Mouse (Mus musculus): ENCODE measurements around the gene Ifnar2. TPM values are rescaled to one million over a fixed set of nuclear protein-coding genes. Genes with fewer than 3 reads are reported as not detected.

The Ifnar2 gene
- polyA plus RNA-seq, 1 experiment from 2014 or later, result 39.5 TPM

DNA sequence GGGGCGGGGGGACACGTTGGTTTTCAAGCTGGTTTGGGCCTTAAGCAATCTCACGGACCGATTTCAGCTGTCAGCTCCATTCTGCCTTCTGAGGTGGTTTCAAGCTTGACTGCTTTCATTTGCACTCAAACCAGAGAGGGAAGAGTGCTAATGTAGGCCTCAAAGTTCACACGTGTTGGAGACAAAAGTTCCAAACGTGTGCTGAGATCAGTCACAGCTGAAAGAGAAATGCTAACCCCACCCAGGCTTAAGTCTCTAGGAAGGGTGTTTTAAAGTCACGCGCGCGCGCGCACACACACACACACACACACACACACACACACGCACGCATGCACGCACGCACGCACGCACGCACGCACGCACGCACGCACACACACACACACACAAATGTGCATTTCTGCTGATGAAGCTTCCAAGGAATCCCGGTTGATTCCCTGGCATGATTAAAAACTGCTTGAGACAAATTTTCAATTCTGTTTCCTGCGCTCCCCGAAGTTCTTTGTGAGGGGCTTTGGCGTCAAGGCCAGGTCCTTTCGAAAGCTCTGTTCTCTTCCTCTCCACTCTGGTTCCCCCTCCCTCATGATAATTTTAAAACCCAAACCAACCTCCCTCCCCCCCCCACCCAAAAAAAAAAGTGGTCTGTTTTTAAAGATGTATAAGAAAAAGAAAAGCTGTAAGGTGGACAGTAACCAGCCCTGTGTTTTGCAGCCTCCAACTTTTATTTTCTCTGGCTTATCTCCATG, 23.8 kb upstream of the Ifnar2 start:
- H3K9me3 ChIP-seq, result no peaks in the 10 kb centered on the region
- H3K4me2 ChIP-seq, result peak overlapping the region; percentile 23
- H3K27me3 ChIP-seq, result peaks cover 46% of the 10 kb centered on the region
- no peaks in the 10 kb centered on the region for H3K36me3 ChIP-seq
- 66% methylated on average over 28 of the region's 28 CpGs for WGBS
- peaks cover 12% of the 10 kb centered on the region for H3K4me1 ChIP-seq (replicated peaks)
- ATAC-seq (ENCODE audit: low FRiP score, low read depth), result no peak
- H3K27ac ChIP-seq (replicated peaks), result no peak overlapping the region
- H3K9ac ChIP-seq, result no peak overlapping the region
- H3K4me3 ChIP-seq, result no peak overlapping the region

GRCm38 (mm10) chr16:91352084-91352562, 20.5 kb upstream of the Ifnar2 start:
- Histone ChIP-seq H3K27ac (replicated peaks) (no peak overlapping the region), H3K4me1 (replicated peaks) (peaks cover 12% of the 10 kb centered on the region), H3K4me2 (no peak overlapping the region), H3K27me3 (peaks cover 50% of the 10 kb centered on the region), H3K36me3 (no peaks in the 10 kb centered on the region), H3K9me3 (no peaks in the 10 kb centered on the region), H3K9ac (no peak overlapping the region), H3K4me3 (no peak overlapping the region)
- WGBS, result 6% methylated on average over 7 of the region's 7 CpGs
- peak; percentile 38; the same call in 1 of the 2 replicates for ATAC-seq (ENCODE audit: low FRiP score, low read depth)

- Histone ChIP-seq H3K27me3 (peaks cover 50% of the 10 kb centered on the region), H3K27ac (replicated peaks) (no peak overlapping the region), H3K9me3 (no peaks in the 10 kb centered on the region), H3K4me1 (replicated peaks) (peaks cover 11% of the 10 kb centered on the region), H3K4me2 (no peak overlapping the region), H3K9ac (no peak overlapping the region), H3K4me3 (no peak overlapping the region), H3K36me3 (no peaks in the 10 kb centered on the region)
- ATAC-seq (ENCODE audit: low FRiP score, low read depth), result no peak
- WGBS, result 70% methylated on average over 7 of the region's 7 CpGs
Observed at GRCm38 (mm10) chr16:91352749-91353148, 19.8 kb upstream of the Ifnar2 start.

DNA sequence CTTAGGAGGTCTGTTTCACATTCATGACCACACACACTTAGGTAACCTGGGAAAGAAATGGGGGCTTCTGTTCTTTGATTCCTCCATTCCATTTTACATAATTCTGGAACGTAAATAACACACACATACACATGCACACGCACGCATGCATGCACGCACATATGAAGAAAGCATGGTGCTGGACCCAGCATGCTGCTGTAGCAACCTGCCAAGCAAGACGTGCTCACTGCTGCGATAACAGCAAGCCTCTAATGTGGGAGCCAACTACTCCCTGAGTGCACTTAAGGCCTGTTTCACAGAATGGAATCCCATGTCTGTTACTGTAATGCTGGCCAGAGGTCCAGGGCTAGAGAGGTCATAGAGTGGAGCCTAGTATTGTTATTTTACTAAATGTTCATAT, 19.4 kb upstream of the Ifnar2 start:
- no peak overlapping the region for H3K9ac ChIP-seq
- ATAC-seq (ENCODE audit: low FRiP score, low read depth), result no peak
- no peak overlapping the region for H3K4me3 ChIP-seq
- H3K4me1 ChIP-seq (replicated peaks), result peaks cover 7% of the 10 kb centered on the region; the same call in 1 of the 2 replicates
- no peaks in the 10 kb centered on the region for H3K9me3 ChIP-seq
- WGBS, result 82% methylated on average over 6 of the region's 6 CpGs
- peaks cover 50% of the 10 kb centered on the region for H3K27me3 ChIP-seq
- H3K4me2 ChIP-seq, result no peak overlapping the region
- H3K27ac ChIP-seq (replicated peaks), result no peak overlapping the region
- no peaks in the 10 kb centered on the region for H3K36me3 ChIP-seq

- Histone ChIP-seq H3K4me2 (no peak overlapping the region), H3K9me3 (no peaks in the 10 kb centered on the region), H3K27ac (replicated peaks) (no peak overlapping the region), H3K27me3 (peaks cover 50% of the 10 kb centered on the region), H3K4me3 (no peak overlapping the region), H3K36me3 (no peaks in the 10 kb centered on the region), H3K9ac (no peak overlapping the region), H3K4me1 (replicated peaks) (0 out of 2 replicates have a peak, but pooled peaks cover 2% of the 10 kb centered on the region)
- WGBS, result 90% methylated on average over 5 of the region's 5 CpGs
- no peak for ATAC-seq (ENCODE audit: low FRiP score, low read depth)
Observed at GRCm38 (mm10) chr16:91353638-91354037, 18.9 kb upstream of the Ifnar2 start.

- no peak overlapping the region for H3K9ac ChIP-seq
- H3K9me3 ChIP-seq, result no peaks in the 10 kb centered on the region
- ATAC-seq (ENCODE audit: low FRiP score, low read depth), result no peak
- no peak overlapping the region for H3K4me3 ChIP-seq
- 0 out of 2 replicates have a peak, but pooled peaks cover 2% of the 10 kb centered on the region for H3K4me1 ChIP-seq (replicated peaks)
- no peak overlapping the region for H3K27ac ChIP-seq (replicated peaks)
- WGBS, result 76% methylated on average over 4 of the region's 4 CpGs
- H3K27me3 ChIP-seq, result peaks cover 50% of the 10 kb centered on the region
- no peak overlapping the region for H3K4me2 ChIP-seq
- H3K36me3 ChIP-seq, result no peaks in the 10 kb centered on the region
Observed at GRCm38 (mm10) chr16:91354599-91354998, 18.0 kb upstream of the Ifnar2 start.

DNA sequence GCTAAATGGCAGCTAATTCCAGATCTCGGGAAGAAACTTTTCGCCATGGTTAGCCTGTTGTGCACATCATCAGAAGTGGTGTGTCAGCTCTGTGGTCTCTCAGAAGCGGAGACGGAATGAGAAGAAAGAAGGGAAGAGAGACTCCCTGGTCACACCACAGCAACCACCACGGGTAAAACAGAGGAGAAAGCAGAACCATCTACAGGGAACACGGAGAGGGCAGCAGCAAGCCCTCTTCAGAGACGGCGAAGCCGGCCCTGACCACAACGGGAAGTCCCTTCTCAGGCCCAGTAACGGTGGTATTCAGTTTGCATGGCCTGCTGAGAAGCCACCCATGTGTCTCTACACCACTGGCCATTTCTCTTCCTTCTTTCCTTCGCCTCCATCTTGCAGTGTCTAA, 17.4 kb upstream of the Ifnar2 start:
- ATAC-seq (ENCODE audit: low FRiP score, low read depth), result no peak
- Histone ChIP-seq H3K27ac (replicated peaks) (no peak overlapping the region), H3K4me1 (replicated peaks) (0 out of 2 replicates have a peak, but pooled peaks cover 2% of the 10 kb centered on the region), H3K4me3 (no peak overlapping the region), H3K27me3 (peaks cover 46% of the 10 kb centered on the region), H3K36me3 (no peaks in the 10 kb centered on the region), H3K9ac (no peak overlapping the region), H3K9me3 (no peaks in the 10 kb centered on the region), H3K4me2 (no peak overlapping the region)
- WGBS, result 80% methylated on average over 12 of the region's 12 CpGs

DNA sequence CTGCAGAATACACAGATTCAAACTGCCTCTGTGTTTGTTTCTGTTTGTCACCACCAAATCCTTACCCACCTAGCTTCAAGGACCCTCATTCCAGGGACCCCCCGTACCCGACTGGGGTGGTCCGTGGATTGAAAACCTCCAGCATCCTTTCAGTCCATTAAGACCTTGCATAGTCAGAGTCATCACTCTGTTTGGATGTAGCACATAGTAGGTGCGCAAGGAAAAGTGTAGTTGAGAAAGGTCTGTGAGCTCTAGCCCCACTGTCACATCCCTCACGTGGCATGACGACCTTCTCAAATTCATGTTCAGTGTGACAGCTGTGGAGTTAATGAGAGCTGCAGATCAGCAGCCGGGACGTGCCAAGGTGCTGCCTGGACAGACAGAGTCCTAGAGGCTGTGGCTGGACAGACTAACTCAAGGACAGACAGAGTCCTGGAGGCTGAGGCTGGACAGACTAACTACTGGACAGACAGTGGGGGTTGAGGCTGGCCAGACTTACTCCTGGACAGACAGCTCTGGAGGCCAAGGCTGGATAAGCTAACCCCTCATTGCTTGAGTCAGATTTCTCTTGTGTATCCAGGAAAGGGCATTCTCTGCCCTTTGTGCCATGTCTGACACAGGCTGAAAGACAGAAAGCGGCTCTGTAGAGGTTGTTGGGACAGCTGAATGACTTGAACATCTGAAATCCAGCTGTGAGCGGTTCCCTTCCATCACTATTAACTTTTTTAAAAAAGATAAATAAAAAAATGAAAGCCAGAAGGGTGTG, 15.6 kb upstream of the Ifnar2 start:
- Histone ChIP-seq H3K27me3 (peaks cover 31% of the 10 kb centered on the region), H3K4me2 (no peak overlapping the region), H3K4me3 (no peak overlapping the region), H3K27ac (replicated peaks) (no peak overlapping the region), H3K36me3 (no peaks in the 10 kb centered on the region), H3K9me3 (no peaks in the 10 kb centered on the region), H3K4me1 (replicated peaks) (0 out of 2 replicates have a peak, but pooled peaks cover under 1% of the 10 kb centered on the region), H3K9ac (no peak overlapping the region)
- 78% methylated on average over 10 of the region's 10 CpGs for WGBS
- ATAC-seq (ENCODE audit: low FRiP score, low read depth), result no peak

- H3K4me3 ChIP-seq, result no peak overlapping the region
- H3K27me3 ChIP-seq, result peaks cover 28% of the 10 kb centered on the region
- H3K9me3 ChIP-seq, result no peaks in the 10 kb centered on the region
- no peak overlapping the region for H3K4me2 ChIP-seq
- no peaks in the 10 kb centered on the region for H3K36me3 ChIP-seq
- no peak for ATAC-seq (ENCODE audit: low FRiP score, low read depth)
- WGBS, result 57% methylated on average over 10 of the region's 10 CpGs
- H3K27ac ChIP-seq (replicated peaks), result no peak overlapping the region
- H3K4me1 ChIP-seq (replicated peaks), result 0 out of 2 replicates have a peak, but pooled peaks cover 1% of the 10 kb centered on the region
- no peak overlapping the region for H3K9ac ChIP-seq
Observed at GRCm38 (mm10) chr16:91357526-91357900, 15.1 kb upstream of the Ifnar2 start.

DNA sequence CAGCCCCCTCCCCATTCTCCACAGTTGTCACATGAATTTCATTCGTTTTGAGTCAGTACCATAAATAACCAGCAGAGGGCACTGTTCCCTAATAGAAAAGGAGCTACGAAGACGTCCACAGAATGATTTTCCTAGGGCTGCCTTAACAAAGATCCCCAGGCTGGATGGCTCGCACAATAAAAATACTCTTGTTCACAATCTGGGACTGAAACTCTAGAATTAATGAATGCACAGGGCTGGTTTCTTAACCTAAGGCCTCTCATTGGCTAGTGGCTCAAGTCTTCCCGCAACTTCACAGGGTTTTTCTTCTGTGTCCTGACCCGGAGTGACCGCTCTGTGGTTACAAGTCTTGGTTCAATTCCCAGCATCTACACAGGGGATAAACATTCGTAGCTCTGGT, 14.0 kb upstream of the Ifnar2 start:
- Histone ChIP-seq H3K4me1 (replicated peaks) (0 out of 2 replicates have a peak, but pooled peaks cover 3% of the 10 kb centered on the region), H3K27me3 (peaks cover 18% of the 10 kb centered on the region), H3K9me3 (no peaks in the 10 kb centered on the region), H3K4me2 (no peak overlapping the region), H3K4me3 (no peak overlapping the region), H3K9ac (no peak overlapping the region), H3K36me3 (no peaks in the 10 kb centered on the region), H3K27ac (replicated peaks) (no peak overlapping the region)
- WGBS, result 37% methylated on average over 8 of the region's 8 CpGs
- ATAC-seq (ENCODE audit: low FRiP score, low read depth), result no peak

- peaks cover 11% of the 10 kb centered on the region for H3K27me3 ChIP-seq
- no peak overlapping the region for H3K4me2 ChIP-seq
- no peaks in the 10 kb centered on the region for H3K9me3 ChIP-seq
- WGBS, result 93% methylated on average over 13 of the region's 13 CpGs
- H3K4me3 ChIP-seq, result no peak overlapping the region
- no peaks in the 10 kb centered on the region for H3K36me3 ChIP-seq
- H3K9ac ChIP-seq, result no peak overlapping the region
- ATAC-seq (ENCODE audit: low FRiP score, low read depth), result no peak
- no peak overlapping the region for H3K27ac ChIP-seq (replicated peaks)
- 0 out of 2 replicates have a peak, but pooled peaks cover 3% of the 10 kb centered on the region for H3K4me1 ChIP-seq (replicated peaks)
Observed at GRCm38 (mm10) chr16:91359531-91359930, 13.1 kb upstream of the Ifnar2 start.

DNA sequence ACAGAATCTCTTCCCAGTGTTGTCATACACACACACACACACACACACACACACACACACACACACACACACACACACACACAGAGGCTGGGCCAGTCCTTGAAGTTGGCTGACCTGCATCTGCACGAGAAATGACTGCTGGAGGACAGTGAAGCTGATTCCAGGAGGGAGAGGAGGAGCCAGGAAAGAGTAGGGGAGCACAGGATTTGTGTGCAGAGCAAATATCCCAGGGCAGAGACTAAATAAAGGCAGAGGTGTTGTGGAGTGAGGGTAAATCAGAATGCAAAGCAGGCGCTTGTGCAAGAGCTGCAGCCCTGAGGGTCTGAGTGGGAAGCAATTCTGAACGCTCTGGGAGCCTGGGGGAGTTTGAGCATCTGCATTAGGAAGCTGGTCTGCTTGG, 12.4 kb upstream of the Ifnar2 start:
- Histone ChIP-seq H3K4me3 (no peak overlapping the region), H3K9me3 (no peaks in the 10 kb centered on the region), H3K4me1 (replicated peaks) (0 out of 2 replicates have a peak, but pooled peaks cover 3% of the 10 kb centered on the region), H3K27ac (replicated peaks) (no peak overlapping the region), H3K36me3 (no peaks in the 10 kb centered on the region), H3K27me3 (peaks cover 6% of the 10 kb centered on the region), H3K4me2 (no peak overlapping the region), H3K9ac (no peak overlapping the region)
- WGBS, result 64% methylated on average over 3 of the region's 3 CpGs
- ATAC-seq (ENCODE audit: low FRiP score, low read depth), result no peak

Data from hindbrain, embryonic 15.5 days (tissue).